Mouse (Mus musculus) MEL (cell line): Measurements from ENCODE around the gene H2-Ob.

Source experiments
- CTCF ChIP-seq, 3 experiments: IDR thresholded peaks in 2 of 3; conservative IDR thresholded peaks in 1 of 3; 2 replicates each; pipeline ENCODE4 v1.5.1; 2011 to 2012; ENCODE audit warnings: low read length in 3 of 3, low read depth in 2 of 3, mild to moderate bottlenecking in 2 of 3, improper control_type of control experiment in 1 of 3, inconsistent platforms in 1 of 3, mixed read lengths in 1 of 3, moderate library complexity in 1 of 3; ENCODE audit not compliant: control insufficient read depth in 1 of 3, insufficient read depth in 1 of 3, poor library complexity in 1 of 3, severe bottlenecking in 1 of 3
- EP300 ChIP-seq, 2 experiments: IDR thresholded peaks; 2 replicates each; pipeline ENCODE4 v1.6.1; 2011; ENCODE audit warnings: improper control_type of control experiment in 2 of 2, low read length in 2 of 2, low read depth in 1 of 2, mild to moderate bottlenecking in 1 of 2
- GATA1 ChIP-seq: IDR thresholded peaks from 2 replicates; pipeline ENCODE4 v1.6.1; 2011; ENCODE audit warnings: low read depth, low read length, improper control_type of control experiment

- TF ChIP-seq CTCF (IDR thresholded peaks at IDR 0.05 in 2 of 3, conservative IDR thresholded peaks at IDR 0.05 in 1 of 3; ENCODE audit: control insufficient read depth in 1 of 3, insufficient read depth in 1 of 3, low read depth in 2 of 3, low read length in 3 of 3, poor library complexity in 1 of 3, severe bottlenecking in 1 of 3) (no peak), EP300 (IDR thresholded peaks at IDR 0.05; ENCODE audit: low read depth in 1 of 2, low read length in 2 of 2) (no peak), GATA1 (no peak)
Measured at GRCm38 (mm10) chr17:34272102-34272501, 33.4 kb downstream of the H2-Ob start.
